Mouse (Mus musculus) bone marrow macrophage, adult 2 months (primary cell): ENCODE results near the gene Phf12. TPM values are rescaled to one million over a fixed set of nuclear protein-coding genes. Genes with fewer than 3 reads are reported as not detected.
A peak's percentile ranks its signal among the peaks of the same experiment; 100 is the strongest.

Experiments used
- H3K27ac ChIP-seq: 2 replicates; pipeline ENCODE4 v1.5.1; 2012; ENCODE audit warnings: low read depth, low read length; ENCODE audit not compliant: insufficient read depth
- H3K4me1 ChIP-seq: 2 replicates; pipeline ENCODE4 v1.6.1; 2012; ENCODE audit warnings: low read length; ENCODE audit not compliant: control insufficient read depth, insufficient read depth
- H3K4me3 ChIP-seq: 2 replicates; pipeline ENCODE4 v1.5.1; 2012; ENCODE audit warnings: mild to moderate bottlenecking, low read length, moderate library complexity; ENCODE audit not compliant: insufficient read depth
- CTCF ChIP-seq: IDR thresholded peaks from 2 replicates; pipeline ENCODE4 v1.5.1; 2012; ENCODE audit warnings: low read depth, mild to moderate bottlenecking, low read length, moderate library complexity
- POLR2A ChIP-seq: IDR thresholded peaks from 2 replicates; pipeline ENCODE4 v1.6.1; 2012; ENCODE audit warnings: mild to moderate bottlenecking, low read depth, low read length, borderline replicate concordance
- polyA plus RNA-seq: library from polyadenylated mRNA; stranded (reverse); fragments of >200 nt; gene quantifications from 2 replicates; pipeline ENCODE4 v1.2.4, GENCODE M21; 2012; ENCODE audit not compliant: missing spikeins, insufficient read depth, insufficient read length

Phf12 gene
- polyA plus RNA-seq, 1 experiment, result 47.8 TPM

DNA sequence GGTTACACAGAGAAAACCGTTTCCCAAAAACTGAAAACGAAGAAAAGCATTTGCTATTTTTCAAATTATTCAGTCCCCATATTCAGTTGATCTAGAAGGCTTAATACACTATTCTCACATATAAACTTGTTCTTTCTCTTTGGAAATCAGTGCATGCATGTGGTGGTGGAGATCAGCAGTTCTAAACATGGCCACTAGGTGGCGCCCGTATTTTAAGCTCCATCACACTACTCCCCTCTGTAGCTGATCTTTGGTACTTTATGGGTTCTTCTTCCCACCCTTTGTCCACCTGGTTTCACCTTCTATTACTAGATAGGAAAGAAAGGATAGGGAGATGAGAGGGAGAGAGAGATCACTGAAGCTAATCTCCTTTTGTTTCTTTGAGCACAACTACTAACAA is 37.1 kb downstream of the Phf12 start:
- Histone ChIP-seq H3K27ac (no peak overlapping the region), H3K4me3 (no peak overlapping the region), H3K4me1 (no peaks in the 10 kb centered on the region)
- TF ChIP-seq CTCF (no peak), POLR2A (no peak)

DNA sequence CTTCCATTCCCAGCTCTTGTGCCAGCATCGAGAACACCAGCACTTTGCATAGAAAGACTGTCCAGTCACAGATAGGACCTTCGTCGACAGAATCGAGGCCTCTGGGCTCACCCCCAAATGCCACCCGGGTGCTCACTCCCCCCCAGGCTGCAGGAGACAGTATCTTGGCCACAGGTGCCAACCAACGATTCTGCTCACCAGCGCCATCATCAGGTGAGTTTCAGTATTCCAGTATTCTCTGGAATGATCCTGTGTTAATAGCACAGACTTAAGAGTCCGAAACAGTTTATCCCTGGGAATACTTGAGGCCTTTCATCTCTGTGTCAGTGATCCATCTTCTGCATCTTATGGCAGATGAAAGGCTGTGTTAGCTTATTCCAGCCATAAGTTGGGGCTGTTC is 41.1 kb downstream of the Phf12 start:
- H3K27ac ChIP-seq, result no peak overlapping the region
- TF ChIP-seq POLR2A (no peak), CTCF (peak; percentile 19; the same call in 1 of the 2 replicates)
- H3K4me3 ChIP-seq, result no peak overlapping the region
- H3K4me1 ChIP-seq, result peaks cover 7% of the 10 kb centered on the region

DNA sequence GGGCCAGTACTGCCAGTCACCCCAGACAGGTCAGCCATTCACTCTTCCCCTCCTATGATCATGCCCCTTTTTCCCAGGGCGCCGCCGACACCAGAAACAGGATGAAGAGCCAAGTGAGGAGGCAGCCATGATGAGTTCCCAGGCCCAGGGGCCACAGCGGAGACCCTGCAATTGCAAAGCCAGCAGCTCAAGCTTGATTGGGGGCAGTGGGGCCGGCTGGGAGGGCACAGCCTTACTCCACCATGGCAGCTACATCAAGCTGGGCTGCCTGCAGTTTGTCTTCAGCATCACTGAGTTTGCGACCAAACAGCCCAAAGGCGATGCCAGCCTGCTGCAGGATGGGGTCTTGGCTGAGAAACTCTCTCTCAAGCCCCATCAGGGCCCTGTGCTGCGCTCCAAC is 46.7 kb downstream of the Phf12 start:
- no peak overlapping the region for H3K27ac ChIP-seq
- TF ChIP-seq POLR2A (no peak), CTCF (no peak)
- peaks cover 29% of the 10 kb centered on the region for H3K4me1 ChIP-seq
- no peak overlapping the region for H3K4me3 ChIP-seq

DNA sequence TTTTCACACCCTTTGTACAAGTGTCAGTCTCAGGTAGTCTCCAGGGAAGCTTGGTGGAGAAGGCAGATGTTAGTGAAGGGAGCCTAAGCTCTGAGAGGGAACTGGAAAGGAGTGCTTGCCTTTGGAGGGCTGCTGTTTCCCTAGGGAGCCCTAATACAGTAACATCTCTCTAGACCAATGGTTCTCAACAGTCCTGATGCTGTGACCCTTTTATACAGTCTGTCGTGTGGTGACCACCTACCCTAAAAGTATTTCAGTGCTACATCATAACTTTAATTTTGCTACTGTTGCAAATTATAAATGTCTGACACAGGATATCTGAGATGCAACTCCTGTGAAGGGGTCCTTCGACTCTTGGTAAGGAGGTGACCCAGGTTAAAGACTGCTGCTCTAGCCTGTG is 48.0 kb downstream of the Phf12 start:
- no peak for TF ChIP-seq CTCF
- no peak for TF ChIP-seq POLR2A
- Histone ChIP-seq H3K4me3 (no peak overlapping the region), H3K4me1 (peaks cover 29% of the 10 kb centered on the region), H3K27ac (no peak overlapping the region)

GRCm38 (mm10) chr11:78031389-78031788 is 48.8 kb downstream of the Phf12 start:
- H3K4me1 ChIP-seq, result peaks cover 29% of the 10 kb centered on the region
- H3K4me3 ChIP-seq, result peak overlapping the region; percentile 71; the same call in 1 of the 2 replicates
- H3K27ac ChIP-seq, result no peak overlapping the region
- TF ChIP-seq POLR2A (no peak), CTCF (no peak)

GRCm38 (mm10) chr11:78031947-78032808 is 49.6 kb downstream of the Phf12 start, which contains the start of gene Dhrs13:
Gene Dhrs13 (plus strand): TSS chr11:78032280.
- TF ChIP-seq POLR2A, result no peak
- TF ChIP-seq CTCF, result peak; percentile 74
- no peak within 1 kb of the TSS for H3K27ac ChIP-seq
- peaks cover 29% of the 10 kb centered on the region for H3K4me1 ChIP-seq
- peak within 1 kb of the TSS; percentile 71 for H3K4me3 ChIP-seq

GRCm38 (mm10) chr11:78032809-78033195 is 50.2 kb downstream of the Phf12 start:
- H3K4me3 ChIP-seq, result peak overlapping the region; percentile 71
- peaks cover 32% of the 10 kb centered on the region for H3K4me1 ChIP-seq
- no peak for TF ChIP-seq POLR2A
- TF ChIP-seq CTCF, result no peak
- no peak overlapping the region for H3K27ac ChIP-seq

DNA sequence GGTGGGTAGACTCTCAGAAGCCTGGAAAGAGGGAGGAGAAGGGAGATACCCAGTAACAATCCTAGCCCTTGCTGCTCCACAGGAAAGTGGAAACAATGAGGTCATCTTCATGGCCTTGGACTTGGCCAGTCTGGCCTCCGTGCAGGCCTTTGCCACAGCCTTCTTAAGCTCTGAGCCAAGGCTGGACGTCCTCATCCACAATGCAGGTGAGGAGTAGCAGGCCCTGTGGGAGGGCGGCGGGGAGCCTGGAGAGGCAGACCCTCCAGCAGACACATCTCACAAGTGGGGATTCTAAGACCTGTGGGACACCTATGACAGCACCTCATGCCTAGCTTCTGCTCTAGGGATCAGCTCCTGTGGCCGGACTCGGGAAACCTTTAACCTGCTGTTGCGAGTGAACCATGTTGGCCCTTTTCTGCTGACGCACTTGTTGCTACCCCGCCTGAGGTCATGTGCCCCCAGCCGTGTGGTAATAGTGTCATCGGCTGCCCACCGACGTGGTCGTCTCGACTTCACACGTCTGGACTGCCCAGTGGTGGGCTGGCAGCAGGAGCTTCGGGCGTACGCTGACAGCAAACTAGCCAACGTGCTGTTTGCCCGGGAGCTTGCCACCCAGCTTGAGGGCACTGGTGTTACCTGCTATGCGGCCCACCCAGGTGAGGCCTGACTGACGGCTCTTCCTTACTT is 51.5 kb downstream of the Phf12 start:
- Histone ChIP-seq H3K4me1 (peaks cover 25% of the 10 kb centered on the region), H3K4me3 (no peak overlapping the region), H3K27ac (no peak overlapping the region)
- TF ChIP-seq POLR2A (no peak), CTCF (no peak)

DNA sequence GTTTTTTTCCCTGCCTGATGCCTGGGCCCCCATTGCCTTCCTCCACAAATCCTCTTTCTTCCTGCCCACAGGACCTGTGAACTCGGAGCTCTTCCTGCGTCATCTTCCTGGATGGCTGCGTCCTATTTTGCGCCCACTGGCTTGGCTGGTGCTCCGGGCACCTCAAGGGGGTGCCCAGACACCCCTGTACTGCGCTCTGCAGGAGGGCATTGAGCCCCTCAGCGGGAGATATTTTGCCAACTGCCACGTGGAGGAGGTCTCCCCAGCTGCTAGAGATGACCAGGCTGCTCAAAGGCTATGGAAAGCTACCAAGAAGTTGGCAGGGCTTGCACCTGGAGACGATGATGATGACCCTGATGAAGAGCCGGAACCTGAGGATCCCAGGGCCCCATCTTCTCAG is 54.2 kb downstream of the Phf12 start:
- Histone ChIP-seq H3K27ac (no peak overlapping the region), H3K4me3 (no peak overlapping the region), H3K4me1 (peaks cover 10% of the 10 kb centered on the region)
- TF ChIP-seq POLR2A (no peak), CTCF (no peak)
